Mouse (Mus musculus): ENCODE results near the gene Uts2r.

GRCm38 (mm10) chr11:121154203-121154602, 5.9 kb upstream of the Uts2r start:
- TF ChIP-seq CTCF (IDR thresholded peaks at IDR 0.05; ENCODE audit: low read depth) (no peak), EP300 (IDR thresholded peaks at IDR 0.05; ENCODE audit: low read depth) (no peak)

Data from liver, embryonic 14.5 days (tissue).